Mouse (Mus musculus) hindbrain, embryonic 15.5 days (tissue): ENCODE data around the gene Elmod2. TPM values are rescaled to one million over a fixed set of nuclear protein-coding genes. Genes with fewer than 3 reads are reported as not detected.
"Not testable (repeated sequence)": the region's sequence is repeated elsewhere in the genome, so short reads cannot be mapped to it uniquely, and the experiment has no call there.

Source experiments
- ATAC-seq: fragments of 200-750 bp; cut with Nextera tagmentation; 2 replicates; pipeline ENCODE4 v1.8.0; 2017; ENCODE audit warnings: low read depth, moderate number of reproducible peaks, moderate TSS enrichment; ENCODE audit not compliant: low FRiP score
- H3K27ac ChIP-seq: fragments of 300-500 bp; sonication (generic); replicated peaks from 2 replicates; pipeline ENCODE4 v1.5.1; 2015; ENCODE audit warnings: mild to moderate bottlenecking, inconsistent platforms
- H3K27me3 ChIP-seq: fragments of 300-500 bp; sonication (generic); 2 replicates; pipeline ENCODE4 v1.6.1; 2015; ENCODE audit warnings: control low read depth, inconsistent platforms
- H3K36me3 ChIP-seq: fragments of 300-500 bp; sonication (generic); 2 replicates; pipeline ENCODE4 v1.6.1; 2015; ENCODE audit warnings: control low read depth, inconsistent platforms
- H3K4me1 ChIP-seq: fragments of 300-500 bp; sonication (generic); replicated peaks from 2 replicates; pipeline ENCODE4 v1.6.1; 2015; ENCODE audit warnings: control low read depth, inconsistent platforms
- H3K4me2 ChIP-seq: fragments of 300-500 bp; sonication (generic); 2 replicates; pipeline ENCODE4 v1.6.1; 2015; ENCODE audit warnings: moderate library complexity, mild to moderate bottlenecking, inconsistent platforms
- H3K4me3 ChIP-seq: fragments of 300-500 bp; sonication (generic); 2 replicates; pipeline ENCODE4 v1.5.1; 2015; ENCODE audit warnings: mild to moderate bottlenecking, inconsistent platforms
- H3K9ac ChIP-seq: fragments of 300-500 bp; sonication (generic); 2 replicates; pipeline ENCODE4 v1.6.1; 2015; ENCODE audit warnings: inconsistent platforms
- H3K9me3 ChIP-seq: fragments of 300-500 bp; sonication (generic); 2 replicates; pipeline ENCODE4 v1.6.1; 2016; ENCODE audit warnings: control low read depth, inconsistent platforms
- WGBS: fragments of 180-500 bp; shearing (Covaris S2); methylation state at CpG from one replicate; pipeline ENCODE4 v1.1.7; 2015; 5-methylcytosine and 5-hydroxymethylcytosine counted together
- polyA plus RNA-seq: library from polyadenylated mRNA; unstranded; fragments of >200 nt; fragmentation: Nextera tagmentation; extraction: Ambion mirVana; gene quantifications from 2 replicates; pipeline ENCODE4 v1.2.1, GENCODE M21; 2015

Gene Elmod2
- polyA plus RNA-seq, 1 experiment from 2014 or later = 21.6 TPM

DNA sequence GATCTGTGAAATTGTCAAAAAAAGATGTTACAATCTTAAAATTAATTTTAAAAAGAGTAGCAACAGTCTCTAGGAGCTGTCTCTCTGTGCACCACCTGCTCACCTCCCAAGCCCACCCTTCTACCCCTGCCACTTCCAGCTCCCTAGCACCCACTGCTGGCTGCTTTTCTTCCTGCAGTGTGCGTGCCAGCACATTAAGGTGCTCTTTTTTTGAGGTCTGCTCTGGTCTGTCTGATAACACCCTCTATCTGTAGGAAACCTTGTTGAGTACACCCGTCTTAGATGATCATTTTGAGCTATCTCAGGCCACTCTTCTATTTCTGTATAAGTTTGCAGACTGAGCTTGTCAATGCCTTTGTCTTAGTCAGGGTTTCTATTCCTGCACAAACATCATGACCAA lies 9.2 kb downstream of the Elmod2 start:
- Histone ChIP-seq H3K27me3 (no peaks in the 10 kb centered on the region), H3K9ac (no peak overlapping the region), H3K4me2 (no peak overlapping the region), H3K4me1 (no peaks in the 10 kb centered on the region), H3K36me3 (peaks cover 44% of the 10 kb centered on the region), H3K4me3 (no peak overlapping the region), H3K9me3 (no peaks in the 10 kb centered on the region), H3K27ac (no peak overlapping the region)
- no peak for ATAC-seq
- 87% methylated on average over 2 of the region's 2 CpGs for WGBS

DNA sequence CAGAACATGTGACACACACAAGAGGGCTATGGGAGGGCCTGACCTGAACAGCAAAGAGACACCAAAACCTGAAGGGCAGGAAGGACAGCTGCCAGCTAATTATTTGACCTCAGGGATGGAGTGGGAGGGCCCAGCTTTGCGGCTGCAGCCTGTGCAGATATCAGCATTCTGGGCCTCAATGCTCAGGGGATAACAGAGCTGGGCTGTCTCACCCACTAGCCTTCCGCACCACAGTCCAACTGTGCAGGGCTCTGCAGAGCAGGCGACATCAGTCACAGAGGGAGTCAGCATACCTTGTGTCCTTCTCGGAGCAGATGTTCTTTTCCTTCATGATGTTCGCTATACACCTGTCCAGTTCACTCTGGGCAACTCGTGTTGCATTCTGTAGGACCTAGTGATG lies 9.9 kb downstream of the Elmod2 start:
- no peaks in the 10 kb centered on the region for H3K9me3 ChIP-seq
- no peak overlapping the region for H3K9ac ChIP-seq
- 94% methylated on average over 6 of the region's 6 CpGs for WGBS
- no peaks in the 10 kb centered on the region for H3K4me1 ChIP-seq
- H3K36me3 ChIP-seq = peaks cover 42% of the 10 kb centered on the region
- H3K27me3 ChIP-seq = no peaks in the 10 kb centered on the region
- no peak overlapping the region for H3K4me3 ChIP-seq
- H3K4me2 ChIP-seq = no peak overlapping the region
- no peak for ATAC-seq
- H3K27ac ChIP-seq = no peak overlapping the region

DNA sequence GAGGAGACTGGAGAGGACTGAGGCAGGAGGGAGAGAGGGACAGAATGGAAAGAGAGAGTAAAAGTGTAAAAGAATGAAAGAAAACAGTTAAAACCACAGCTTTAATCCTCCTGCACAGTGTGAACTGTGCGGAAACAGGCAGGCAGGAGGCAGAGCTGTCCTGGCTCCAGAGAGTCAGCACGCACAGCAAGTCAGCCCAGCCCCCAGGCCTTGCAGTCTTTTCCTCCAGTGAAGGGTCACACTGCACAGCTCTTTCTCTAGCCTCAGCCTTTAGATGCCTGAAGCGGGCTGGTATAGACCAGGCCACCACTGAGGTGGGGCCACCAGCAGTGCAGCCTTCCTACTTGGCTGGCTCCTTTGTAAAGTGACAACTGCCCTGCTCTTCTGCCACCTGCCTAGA lies 11.7 kb downstream of the Elmod2 start:
- Histone ChIP-seq H3K4me1 (no peaks in the 10 kb centered on the region), H3K27me3 (no peaks in the 10 kb centered on the region), H3K4me2 (no peak overlapping the region), H3K9me3 (no peaks in the 10 kb centered on the region), H3K9ac (no peak overlapping the region), H3K27ac (no peak overlapping the region), H3K36me3 (peaks cover 53% of the 10 kb centered on the region), H3K4me3 (no peak overlapping the region)
- 56% methylated on average over 3 of the region's 3 CpGs for WGBS
- no peak for ATAC-seq

DNA sequence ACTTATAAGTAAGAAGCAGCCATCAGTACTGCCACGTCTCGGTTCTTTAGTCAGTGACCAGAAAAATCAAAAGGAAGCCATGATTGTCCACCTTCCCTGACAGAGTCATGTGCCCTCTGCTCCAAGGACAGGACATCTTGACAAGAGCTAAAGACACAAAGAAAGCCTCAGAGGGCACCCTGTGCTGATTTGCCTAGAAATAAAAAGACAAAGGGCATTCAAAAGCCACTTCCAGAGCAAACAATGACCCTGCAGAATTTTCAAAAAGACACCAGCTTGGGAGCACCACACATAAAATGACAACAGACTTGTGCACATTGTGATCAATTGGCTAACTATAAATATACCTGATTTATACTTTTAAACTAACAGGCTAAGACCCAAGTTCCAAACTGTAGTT lies 16.6 kb downstream of the Elmod2 start:
- Histone ChIP-seq H3K4me1 (no peaks in the 10 kb centered on the region), H3K9ac (no peak overlapping the region), H3K4me3 (no peak overlapping the region), H3K27me3 (no peaks in the 10 kb centered on the region), H3K9me3 (no peaks in the 10 kb centered on the region), H3K36me3 (peaks cover 45% of the 10 kb centered on the region), H3K27ac (no peak overlapping the region), H3K4me2 (no peak overlapping the region)
- 65% methylated on average over 2 of the region's 2 CpGs for WGBS
- no peak for ATAC-seq

DNA sequence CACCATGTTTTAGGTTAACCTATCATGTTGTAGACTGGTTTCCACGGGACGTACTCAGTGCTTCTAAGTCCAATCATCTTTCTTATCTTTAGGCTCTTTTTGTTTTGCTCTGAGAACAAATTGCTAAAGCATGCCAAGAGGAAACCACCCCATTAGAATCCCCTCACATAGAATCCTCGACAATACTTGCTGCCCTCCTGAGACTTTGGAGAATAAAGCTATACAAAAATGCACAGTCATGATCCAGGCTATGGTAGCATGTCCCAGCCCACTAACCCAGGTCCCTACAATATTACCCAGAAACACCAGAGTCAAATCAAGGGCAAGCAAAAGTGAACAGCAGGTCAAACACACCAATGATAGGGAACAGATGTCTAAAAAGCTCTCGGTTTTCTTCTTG lies 17.2 kb downstream of the Elmod2 start:
- not testable (repeated sequence) for H3K4me3 ChIP-seq, H3K27ac ChIP-seq, H3K27me3 ChIP-seq, H3K9ac ChIP-seq, H3K4me1 ChIP-seq, H3K9me3 ChIP-seq, ATAC-seq, H3K4me2 ChIP-seq
- H3K36me3 ChIP-seq = peaks cover 40% of the 10 kb centered on the region
- WGBS = 87% methylated on average over 4 of the region's 4 CpGs

DNA sequence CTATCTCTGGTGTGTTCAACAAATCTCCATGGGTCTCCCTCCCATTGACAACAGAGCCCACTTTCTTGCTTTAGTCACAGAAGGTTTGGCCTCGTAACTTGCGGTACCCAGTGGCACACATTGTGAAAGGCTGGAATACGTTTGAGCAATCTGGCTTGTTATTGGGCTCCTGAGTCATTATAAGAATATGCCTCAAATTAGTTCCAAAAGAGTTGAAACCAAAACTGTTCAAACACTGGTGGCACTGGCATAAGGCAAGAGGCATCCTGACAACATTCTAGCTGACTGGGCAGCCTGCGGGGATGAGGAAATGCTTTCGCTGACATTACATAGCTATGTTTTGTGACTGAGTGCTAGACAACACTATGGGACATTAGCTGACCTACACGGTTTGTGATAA lies 22.4 kb downstream of the Elmod2 start:
- H3K27ac ChIP-seq = no peak overlapping the region
- H3K27me3 ChIP-seq = no peaks in the 10 kb centered on the region
- no peaks in the 10 kb centered on the region for H3K4me1 ChIP-seq
- no peak for ATAC-seq
- H3K4me3 ChIP-seq = no peak overlapping the region
- no peaks in the 10 kb centered on the region for H3K9me3 ChIP-seq
- peaks cover 8% of the 10 kb centered on the region; the same call in 1 of the 2 replicates for H3K36me3 ChIP-seq
- no peak overlapping the region for H3K9ac ChIP-seq
- no peak overlapping the region for H3K4me2 ChIP-seq
- 90% methylated on average over 6 of the region's 6 CpGs for WGBS

DNA sequence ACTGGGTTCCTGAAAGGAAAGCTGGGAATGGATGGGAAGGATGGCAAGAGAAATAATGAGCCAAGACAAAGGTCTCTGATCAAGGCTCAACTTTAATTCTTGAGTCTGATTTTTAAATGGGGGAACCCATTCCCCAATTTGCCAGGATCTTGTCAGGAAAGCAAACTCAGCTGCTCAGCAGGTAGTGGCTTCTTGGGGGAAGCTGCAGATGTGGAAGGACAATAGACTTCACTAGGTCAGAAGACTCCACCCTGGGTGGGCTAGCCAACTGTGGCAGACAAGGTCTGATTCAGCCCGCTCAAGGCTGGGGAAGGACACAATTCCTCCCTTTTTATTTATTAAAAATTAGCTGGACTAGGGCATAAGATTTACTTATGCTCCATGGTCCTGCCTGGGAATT lies 27.3 kb downstream of the Elmod2 start:
- no peak overlapping the region for H3K4me3 ChIP-seq
- H3K4me1 ChIP-seq = no peaks in the 10 kb centered on the region
- no peaks in the 10 kb centered on the region for H3K9me3 ChIP-seq
- H3K27ac ChIP-seq = no peak overlapping the region
- 100% methylated on average over 1 of the region's 1 CpGs for WGBS
- H3K9ac ChIP-seq = no peak overlapping the region
- no peaks in the 10 kb centered on the region for H3K27me3 ChIP-seq
- ATAC-seq = no peak
- H3K36me3 ChIP-seq = no peaks in the 10 kb centered on the region
- H3K4me2 ChIP-seq = no peak overlapping the region

DNA sequence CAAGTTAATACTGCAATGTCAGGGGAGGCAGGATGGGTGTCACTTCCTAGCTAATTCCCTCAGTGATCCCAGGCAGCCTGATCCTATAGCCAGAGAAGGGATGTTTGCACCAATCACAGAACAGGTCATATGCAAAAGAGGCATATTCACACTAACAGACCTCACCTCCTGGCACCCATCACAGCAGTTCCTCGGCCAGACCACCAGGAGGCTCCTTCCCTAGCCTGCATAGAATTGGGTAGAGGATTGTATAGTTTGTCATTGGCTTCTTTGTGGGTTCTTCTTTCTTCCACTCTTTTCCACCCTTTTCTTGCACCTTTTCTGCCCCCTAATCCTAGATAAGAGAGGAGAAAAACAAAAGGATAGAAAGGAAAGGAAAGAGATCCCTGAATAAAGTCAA lies 32.2 kb downstream of the Elmod2 start:
- H3K4me3 ChIP-seq = no peak overlapping the region
- no peak for ATAC-seq
- H3K9me3 ChIP-seq = no peaks in the 10 kb centered on the region
- H3K4me1 ChIP-seq = no peaks in the 10 kb centered on the region
- no peak overlapping the region for H3K9ac ChIP-seq
- no peaks in the 10 kb centered on the region for H3K27me3 ChIP-seq
- WGBS = 85% methylated on average over 1 of the region's 1 CpGs
- H3K27ac ChIP-seq = no peak overlapping the region
- H3K4me2 ChIP-seq = no peak overlapping the region
- H3K36me3 ChIP-seq = no peaks in the 10 kb centered on the region

DNA sequence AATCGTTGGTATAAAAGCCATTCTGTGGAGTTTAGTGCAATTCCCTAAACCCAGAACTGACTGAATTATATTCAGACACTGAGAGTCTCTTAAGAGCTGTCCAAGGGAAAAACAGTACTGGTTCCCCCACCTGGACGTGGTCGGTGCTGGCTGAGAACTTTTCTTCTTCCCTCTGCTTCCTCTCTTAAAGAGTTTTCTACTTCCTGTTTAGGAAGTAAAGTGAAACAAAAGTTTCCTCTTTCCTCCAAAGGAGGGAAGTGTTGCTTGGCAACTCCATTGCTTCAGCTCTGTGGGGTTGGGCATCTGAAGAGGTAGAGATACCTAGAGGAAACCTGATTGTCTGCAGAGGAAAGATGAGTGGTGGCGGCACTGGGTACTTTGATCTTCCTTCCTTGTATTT lies 34.9 kb downstream of the Elmod2 start:
- Histone ChIP-seq H3K36me3 (no peaks in the 10 kb centered on the region), H3K4me3 (no peak overlapping the region), H3K27ac (no peak overlapping the region), H3K27me3 (no peaks in the 10 kb centered on the region), H3K9ac (no peak overlapping the region), H3K4me2 (no peak overlapping the region), H3K4me1 (no peaks in the 10 kb centered on the region), H3K9me3 (no peaks in the 10 kb centered on the region)
- 86% methylated on average over 4 of the region's 4 CpGs for WGBS
- no peak for ATAC-seq

DNA sequence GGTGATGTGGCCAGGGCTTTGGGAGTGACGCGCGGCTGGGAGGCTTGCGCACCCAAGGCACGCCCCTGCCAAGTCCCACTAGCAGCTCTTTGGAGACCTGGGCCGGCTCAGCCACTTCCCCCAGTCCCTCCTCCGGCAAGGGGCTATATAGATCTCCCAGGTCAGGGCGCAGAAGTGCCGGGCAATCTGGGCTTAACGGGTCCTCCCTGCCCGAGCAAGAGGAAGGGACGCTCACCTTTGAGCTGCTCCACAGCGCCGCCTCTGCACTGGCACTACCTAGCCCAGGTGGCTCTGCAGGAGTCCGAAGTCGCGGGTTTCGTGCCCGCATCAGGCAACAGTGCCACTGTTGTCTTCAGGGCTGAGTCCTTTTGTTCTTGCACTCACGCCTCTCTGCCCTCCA lies 42.1 kb downstream of the Elmod2 start, which contains the start of gene Ucp1:
TSS of gene Ucp1 (plus strand) at position 177 of the 400 bp plus-strand sequence.
- Histone ChIP-seq H3K9me3 (no peaks in the 10 kb centered on the region), H3K4me3 (peak within 1 kb of the TSS; percentile 24), H3K9ac (no peak within 1 kb of the TSS), H3K36me3 (no peaks in the 10 kb centered on the region), H3K27ac (no peak within 1 kb of the TSS), H3K4me1 (peaks cover 6% of the 10 kb centered on the region; the same call in 1 of the 2 replicates), H3K27me3 (peaks cover 17% of the 10 kb centered on the region; the same call in 1 of the 2 replicates), H3K4me2 (peak within 1 kb of the TSS; percentile 55)
- 7% methylated on average over 20 of the region's 20 CpGs for WGBS
- 0 out of 2 replicates have a peak, but pooled peaks have one; percentile 45 for ATAC-seq

DNA sequence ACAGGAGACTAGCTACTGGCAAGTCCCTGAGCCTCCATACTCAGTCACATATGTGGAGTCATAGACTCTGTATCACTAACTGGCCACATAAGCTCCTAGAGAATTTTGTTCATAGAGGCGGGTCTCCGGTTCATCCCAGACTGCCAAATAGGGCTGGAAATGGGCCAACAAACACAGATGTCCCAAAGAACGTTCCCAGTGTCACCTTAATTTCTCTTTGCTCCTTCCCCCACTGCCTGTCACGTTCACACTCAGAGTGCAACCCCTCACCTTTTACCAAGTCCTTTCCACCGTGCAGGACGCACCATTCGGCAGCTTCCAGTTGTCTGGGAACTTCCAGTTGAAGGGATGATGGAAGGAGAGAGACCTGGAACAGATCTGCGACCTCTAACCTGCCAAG lies 46.9 kb downstream of the Elmod2 start:
- Histone ChIP-seq H3K4me3 (no peak overlapping the region), H3K36me3 (no peaks in the 10 kb centered on the region), H3K9me3 (no peaks in the 10 kb centered on the region), H3K27me3 (peaks cover 12% of the 10 kb centered on the region; the same call in 1 of the 2 replicates), H3K9ac (no peak overlapping the region), H3K27ac (no peak overlapping the region), H3K4me1 (peaks cover 6% of the 10 kb centered on the region; the same call in 1 of the 2 replicates), H3K4me2 (no peak overlapping the region)
- WGBS = 80% methylated on average over 8 of the region's 8 CpGs
- no peak for ATAC-seq

DNA sequence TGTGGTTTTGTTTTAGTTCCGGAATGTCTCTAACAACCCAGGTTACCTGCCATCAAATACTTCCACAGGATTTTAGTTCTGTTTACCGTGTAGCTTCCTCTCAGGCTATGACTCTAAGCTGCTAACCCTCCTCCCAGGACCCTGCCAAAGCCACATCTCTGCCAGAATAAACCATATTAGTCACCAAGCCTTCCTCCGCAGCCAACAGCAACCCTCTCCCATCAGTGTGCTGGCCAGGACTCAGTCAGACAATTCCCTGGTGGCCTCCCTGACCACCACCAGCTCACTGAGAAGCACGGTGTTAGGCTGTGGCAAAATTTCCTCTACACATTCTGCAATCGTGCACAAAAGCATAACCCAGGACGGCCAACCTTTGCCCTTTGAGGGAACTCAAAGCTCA lies 53.9 kb downstream of the Elmod2 start:
- Histone ChIP-seq H3K4me3 (no peak overlapping the region), H3K9me3 (no peaks in the 10 kb centered on the region), H3K4me2 (no peak overlapping the region), H3K36me3 (no peaks in the 10 kb centered on the region; the same call in 1 of the 2 replicates), H3K9ac (no peak overlapping the region), H3K4me1 (no peaks in the 10 kb centered on the region), H3K27ac (no peak overlapping the region), H3K27me3 (no peaks in the 10 kb centered on the region)
- 87% methylated on average over 6 of the region's 6 CpGs for WGBS
- no peak for ATAC-seq

DNA sequence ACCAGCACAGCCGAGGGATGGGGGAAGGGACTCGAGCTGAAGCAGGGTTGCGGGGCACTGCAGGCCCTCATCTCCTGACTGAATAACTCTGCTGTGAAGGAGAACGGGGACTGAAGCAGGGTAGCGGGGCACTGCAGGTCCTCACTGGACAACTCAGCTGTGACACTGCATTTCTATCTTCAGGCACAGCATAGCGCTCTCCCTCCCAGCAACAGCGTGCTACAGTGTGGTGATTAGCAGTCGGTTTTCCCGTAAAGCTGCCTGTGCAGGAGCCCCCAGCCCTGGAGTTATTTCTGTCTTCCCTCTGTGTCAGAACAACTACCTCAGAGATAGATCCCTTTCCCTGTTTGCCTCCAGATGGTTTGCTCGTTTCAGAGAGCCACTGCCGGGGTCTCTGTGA lies 57.8 kb downstream of the Elmod2 start:
- no peak for ATAC-seq
- Histone ChIP-seq H3K4me3 (no peak overlapping the region), H3K36me3 (peaks cover 11% of the 10 kb centered on the region), H3K4me2 (no peak overlapping the region), H3K4me1 (no peaks in the 10 kb centered on the region), H3K9ac (no peak overlapping the region), H3K27me3 (no peaks in the 10 kb centered on the region), H3K27ac (no peak overlapping the region), H3K9me3 (no peaks in the 10 kb centered on the region)
- 68% methylated on average over 11 of the region's 11 CpGs for WGBS
